Mouse (Mus musculus) thymus, postnatal 4 days (tissue): Measurements from ENCODE around the gene Igfbp3.

Experiments used
- DNase-seq: peaks from one replicate; pipeline ENCODE4 v3.0.0; 2021

Gene Igfbp3

DNA sequence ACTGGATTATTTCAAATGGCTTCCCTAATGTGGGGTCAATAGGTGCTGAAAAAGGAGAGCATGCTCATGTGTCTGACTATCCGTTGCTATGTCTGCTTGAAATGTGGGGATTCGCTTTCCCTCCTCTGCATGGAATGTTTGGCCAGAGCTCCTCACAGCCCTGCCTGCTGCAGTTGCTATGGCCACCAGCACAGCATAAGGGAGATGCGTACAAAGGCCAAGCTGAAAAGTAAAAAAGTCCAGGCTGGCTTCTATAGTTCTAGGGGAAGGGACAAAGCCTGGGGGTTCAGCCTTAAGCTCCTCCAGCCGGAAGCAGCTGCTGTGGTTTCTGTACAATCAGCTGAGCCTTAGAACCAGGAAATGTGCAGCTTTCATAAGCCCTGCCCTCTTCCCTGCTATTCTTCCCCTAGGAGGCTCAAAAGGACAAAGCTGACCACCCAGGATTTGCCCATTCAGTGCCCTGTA lies 53.1 kb downstream of the Igfbp3 start:
- no peak for DNase-seq

- DNase-seq: no peak
Observed at GRCm38 (mm10) chr11:7160146-7160545, 53.6 kb downstream of the Igfbp3 start.

GRCm38 (mm10) chr11:7158196-7158595 lies 55.5 kb downstream of the Igfbp3 start:
- DNase-seq: no peak

DNA sequence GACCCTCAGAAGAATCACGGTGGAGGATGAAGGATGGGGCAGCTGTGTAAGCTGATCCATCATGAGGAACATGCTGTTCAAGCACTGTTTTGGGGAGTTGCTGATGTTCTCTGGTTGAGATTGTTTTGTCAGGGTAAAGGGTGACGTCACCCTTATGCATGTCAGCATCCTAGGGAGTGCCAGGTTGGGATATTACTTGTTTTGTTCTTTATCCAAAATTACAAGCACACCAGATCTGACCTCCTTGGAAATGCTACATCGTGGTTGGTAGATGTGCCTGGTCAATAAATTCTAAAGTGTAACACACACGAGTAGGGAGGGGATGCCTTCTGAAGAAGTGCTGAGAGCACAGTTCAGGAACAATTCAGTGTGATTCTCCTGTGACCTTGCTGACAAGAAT lies 57.3 kb downstream of the Igfbp3 start:
- no peak for DNase-seq
